Mouse (Mus musculus) liver, postnatal 0 days (tissue): ENCODE data around the gene Nrbp1.

Experiments
- CTCF ChIP-seq: sonication (generic); IDR thresholded peaks from 2 replicates; pipeline ENCODE4 v1.5.1; 2016; ENCODE audit warnings: antibody characterized with exemption, low read depth
- EP300 ChIP-seq: IDR thresholded peaks from 2 replicates; pipeline ENCODE4 v1.6.1; 2016; ENCODE audit warnings: antibody characterized with exemption, low read depth, mild to moderate bottlenecking

- no peak for TF ChIP-seq CTCF
- TF ChIP-seq EP300: no peak
Measured at GRCm38 (mm10) chr5:31255971-31256370, 15.3 kb downstream of the Nrbp1 start.
